Mouse (Mus musculus) bone marrow macrophage, adult 2 months (primary cell): Measurements from ENCODE around the gene Mat2a. TPM values are rescaled to one million over a fixed set of nuclear protein-coding genes. Genes with fewer than 3 reads are reported as not detected.

Experiments used
- H3K27ac ChIP-seq: 2 replicates; pipeline ENCODE4 v1.5.1; 2012; ENCODE audit warnings: low read depth, low read length; ENCODE audit not compliant: insufficient read depth
- H3K4me1 ChIP-seq: 2 replicates; pipeline ENCODE4 v1.6.1; 2012; ENCODE audit warnings: low read length; ENCODE audit not compliant: control insufficient read depth, insufficient read depth
- H3K4me3 ChIP-seq: 2 replicates; pipeline ENCODE4 v1.5.1; 2012; ENCODE audit warnings: mild to moderate bottlenecking, low read length, moderate library complexity; ENCODE audit not compliant: insufficient read depth
- CTCF ChIP-seq: IDR thresholded peaks from 2 replicates; pipeline ENCODE4 v1.5.1; 2012; ENCODE audit warnings: low read depth, mild to moderate bottlenecking, low read length, moderate library complexity
- POLR2A ChIP-seq: IDR thresholded peaks from 2 replicates; pipeline ENCODE4 v1.6.1; 2012; ENCODE audit warnings: mild to moderate bottlenecking, low read depth, low read length, borderline replicate concordance
- polyA plus RNA-seq: library from polyadenylated mRNA; stranded (reverse); fragments of >200 nt; gene quantifications from 2 replicates; pipeline ENCODE4 v1.2.4, GENCODE M21; 2012; ENCODE audit not compliant: missing spikeins, insufficient read depth, insufficient read length

Mat2a gene
- polyA plus RNA-seq, 1 experiment, result 88.8 TPM

GRCm38 (mm10) chr6:72419806-72420205 is 19.6 kb downstream of the Mat2a start:
- Histone ChIP-seq H3K27ac (no peak overlapping the region), H3K4me1 (peaks cover 7% of the 10 kb centered on the region; the same call in 1 of the 2 replicates), H3K4me3 (no peak overlapping the region)
- TF ChIP-seq POLR2A (no peak), CTCF (no peak)

GRCm38 (mm10) chr6:72418279-72418678 is 21.1 kb downstream of the Mat2a start:
- no peak overlapping the region for H3K27ac ChIP-seq
- H3K4me3 ChIP-seq, result no peak overlapping the region
- no peak for TF ChIP-seq CTCF
- no peak for TF ChIP-seq POLR2A
- H3K4me1 ChIP-seq, result peaks cover 7% of the 10 kb centered on the region; the same call in 1 of the 2 replicates

- Histone ChIP-seq H3K27ac (no peak overlapping the region), H3K4me1 (peaks cover 7% of the 10 kb centered on the region; the same call in 1 of the 2 replicates), H3K4me3 (no peak overlapping the region)
- TF ChIP-seq CTCF (no peak), POLR2A (no peak)
Observed at GRCm38 (mm10) chr6:72415964-72416772, 23.2 kb downstream of the Mat2a start.

GRCm38 (mm10) chr6:72415181-72415580 is 24.2 kb downstream of the Mat2a start:
- Histone ChIP-seq H3K27ac (no peak overlapping the region), H3K4me3 (peak overlapping the region; percentile 87; the same call in 1 of the 2 replicates), H3K4me1 (peaks cover 12% of the 10 kb centered on the region; the same call in 1 of the 2 replicates)
- TF ChIP-seq CTCF, result no peak
- TF ChIP-seq POLR2A, result no peak

- TF ChIP-seq POLR2A, result no peak
- no peak for TF ChIP-seq CTCF
- Histone ChIP-seq H3K27ac (peak within 1 kb of the TSS; percentile 45), H3K4me1 (peaks cover 12% of the 10 kb centered on the region; the same call in 1 of the 2 replicates), H3K4me3 (peak within 1 kb of the TSS; percentile 87)
Observed at GRCm38 (mm10) chr6:72414076-72414756, 25.1 kb downstream of the Mat2a start, which contains the start of gene Ggcx. Gene Ggcx, plus strand, starts transcription at chr6:72414308.

GRCm38 (mm10) chr6:72410518-72410917 is 28.8 kb downstream of the Mat2a start:
- H3K27ac ChIP-seq, result no peak overlapping the region
- no peak for TF ChIP-seq POLR2A
- no peak for TF ChIP-seq CTCF
- peaks cover 13% of the 10 kb centered on the region; the same call in 1 of the 2 replicates for H3K4me1 ChIP-seq
- H3K4me3 ChIP-seq, result no peak overlapping the region

GRCm38 (mm10) chr6:72410003-72410402 is 29.4 kb downstream of the Mat2a start:
- Histone ChIP-seq H3K4me1 (peaks cover 10% of the 10 kb centered on the region; the same call in 1 of the 2 replicates), H3K27ac (no peak overlapping the region), H3K4me3 (no peak overlapping the region)
- no peak; the same call in 1 of the 2 replicates for TF ChIP-seq CTCF

GRCm38 (mm10) chr6:72409567-72409966 is 29.8 kb downstream of the Mat2a start:
- Histone ChIP-seq H3K27ac (no peak overlapping the region), H3K4me3 (no peak overlapping the region), H3K4me1 (peaks cover 9% of the 10 kb centered on the region; the same call in 1 of the 2 replicates)
- TF ChIP-seq POLR2A (no peak), CTCF (peak; percentile 35; the same call in 1 of the 2 replicates)

- H3K27ac ChIP-seq, result no peak overlapping the region
- peaks cover 9% of the 10 kb centered on the region; the same call in 1 of the 2 replicates for H3K4me1 ChIP-seq
- no peak overlapping the region for H3K4me3 ChIP-seq
- TF ChIP-seq CTCF (peak; percentile 97), POLR2A (no peak)
Observed at GRCm38 (mm10) chr6:72407119-72407518, 32.2 kb downstream of the Mat2a start.

GRCm38 (mm10) chr6:72405356-72405755 is 34.0 kb downstream of the Mat2a start:
- peaks cover 4% of the 10 kb centered on the region; the same call in 1 of the 2 replicates for H3K4me1 ChIP-seq
- TF ChIP-seq CTCF (no peak), POLR2A (no peak)
- H3K27ac ChIP-seq, result no peak overlapping the region
- no peak overlapping the region for H3K4me3 ChIP-seq
